Mouse (Mus musculus) large intestine, adult 2 months (tissue): ENCODE data around the gene Zfp423. TPM values are rescaled to one million over a fixed set of nuclear protein-coding genes. Genes with fewer than 3 reads are reported as not detected.

ENCODE experiments used
- DNase-seq: peaks from one replicate; pipeline ENCODE4 v3.0.0-alpha.2; 2012; ENCODE audit warnings: low read depth, low spot score
- WGBS: fragments of 180-500 bp; shearing (Covaris S2); methylation state at CpG from one replicate; pipeline ENCODE4 v1.1.7; 2018; 5-methylcytosine and 5-hydroxymethylcytosine counted together
- polyA plus RNA-seq: library from polyadenylated mRNA; depleted of rRNA; stranded (reverse); fragments of >200 nt; gene quantifications from 2 replicates; pipeline ENCODE4 v1.2.3, GENCODE M21; 2012

Zfp423 gene
- polyA plus RNA-seq, 1 experiment: 2.1 TPM

DNA sequence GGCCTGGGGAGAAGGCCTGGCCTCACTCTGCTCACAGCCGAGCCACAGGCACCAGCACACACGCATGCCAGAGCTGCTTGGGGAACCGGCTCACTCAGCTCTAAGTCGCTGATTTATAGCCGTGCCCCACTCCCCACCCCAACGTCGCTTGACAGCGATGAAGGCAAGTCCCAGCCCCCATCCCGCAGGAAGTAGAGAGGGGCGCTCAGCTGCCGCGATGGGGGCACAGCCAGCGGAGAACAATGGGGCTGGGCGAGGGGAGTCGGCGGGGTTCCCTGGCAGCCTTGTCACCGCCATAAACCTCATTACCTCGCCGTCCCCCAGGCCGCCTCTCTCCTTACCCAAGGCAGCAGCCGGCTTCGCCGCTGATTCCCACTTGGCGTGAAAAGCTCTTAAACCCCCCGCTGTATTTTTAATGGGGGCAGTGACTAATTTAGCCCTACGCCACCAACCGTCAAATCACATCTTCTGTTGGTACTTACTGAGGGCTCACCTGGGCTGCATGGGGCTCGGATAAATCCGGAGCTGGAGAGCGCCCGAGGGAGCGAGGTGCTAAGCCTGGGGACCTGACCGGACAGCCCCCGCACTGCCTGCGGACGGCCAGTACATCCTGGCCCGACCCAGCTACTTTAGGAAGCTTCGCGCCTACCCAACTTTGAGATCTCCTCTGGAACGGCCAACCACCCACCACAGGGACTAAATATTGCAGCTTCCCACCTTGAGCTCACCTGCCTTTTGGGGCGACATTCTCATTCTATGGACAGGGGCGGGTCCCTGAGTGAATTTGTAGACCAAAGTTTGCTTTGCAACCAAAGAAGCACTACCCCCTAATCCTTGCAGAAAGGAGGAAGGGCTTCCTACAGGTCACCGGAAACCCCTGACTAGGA, 299.1 kb downstream of the Zfp423 start:
- WGBS: 15% methylated on average over 43 of the region's 43 CpGs

DNA sequence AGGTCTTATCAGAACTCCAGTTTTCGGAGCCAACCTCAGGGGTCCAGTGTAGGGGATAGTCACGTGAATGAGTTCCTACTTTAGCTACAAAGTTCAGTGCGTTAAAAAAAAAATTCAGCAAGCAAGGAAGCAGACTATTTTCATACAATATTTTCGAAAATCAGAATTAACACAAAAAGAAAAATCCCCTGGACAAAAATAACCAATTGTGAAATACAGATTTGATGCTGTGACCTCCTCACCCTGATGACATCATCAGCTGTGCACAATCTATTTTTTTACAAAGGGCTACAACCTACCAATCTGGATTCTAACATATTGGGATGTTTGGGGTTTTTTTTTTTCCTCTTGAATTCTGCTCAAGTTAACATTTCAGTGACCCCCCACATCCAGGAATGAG, 301.9 kb downstream of the Zfp423 start:
- DNase-seq: no peak
- WGBS: 66% methylated on average over 4 of the region's 4 CpGs

More for the DNA sequence above, 299.1 kb downstream of the Zfp423 start:
- no peak for DNase-seq

DNA sequence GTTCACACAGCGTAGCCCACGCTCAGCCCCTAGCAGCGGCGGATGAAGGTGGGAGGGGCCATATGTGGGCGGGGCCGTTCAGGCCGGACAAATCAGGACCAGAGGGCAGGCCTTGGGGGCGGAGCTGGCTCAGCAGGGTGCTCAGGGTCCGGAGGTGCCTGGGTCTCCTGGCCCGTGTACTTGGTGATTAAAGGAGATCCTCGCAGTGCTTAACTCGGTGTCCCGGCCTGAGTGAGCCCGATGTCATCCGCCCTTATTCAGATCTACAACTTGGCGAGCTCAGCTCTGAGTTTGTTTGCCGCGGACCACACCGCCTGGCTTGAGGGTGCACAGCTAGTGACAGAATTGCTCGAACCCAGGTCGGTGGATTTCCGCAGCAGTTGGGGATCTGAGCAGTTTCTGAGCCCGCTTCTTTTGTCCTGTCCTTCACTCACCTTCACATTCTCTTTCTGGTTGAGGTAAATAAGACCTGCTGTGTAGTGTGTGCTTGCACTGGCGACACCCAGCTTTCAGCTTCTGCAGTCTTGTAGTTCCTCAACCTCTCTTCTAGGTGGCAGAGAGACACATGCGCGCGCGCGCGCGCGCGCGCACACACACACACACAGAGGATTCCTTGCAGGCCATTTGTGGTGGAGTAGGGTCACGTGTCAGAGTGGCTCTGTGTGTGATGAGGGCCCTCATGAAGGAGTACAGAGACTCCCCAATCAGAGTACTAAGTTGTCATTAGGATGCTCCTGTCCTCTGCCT, 302.7 kb downstream of the Zfp423 start:
- no peak for DNase-seq
- 7% methylated on average over 35 of the region's 35 CpGs for WGBS

DNA sequence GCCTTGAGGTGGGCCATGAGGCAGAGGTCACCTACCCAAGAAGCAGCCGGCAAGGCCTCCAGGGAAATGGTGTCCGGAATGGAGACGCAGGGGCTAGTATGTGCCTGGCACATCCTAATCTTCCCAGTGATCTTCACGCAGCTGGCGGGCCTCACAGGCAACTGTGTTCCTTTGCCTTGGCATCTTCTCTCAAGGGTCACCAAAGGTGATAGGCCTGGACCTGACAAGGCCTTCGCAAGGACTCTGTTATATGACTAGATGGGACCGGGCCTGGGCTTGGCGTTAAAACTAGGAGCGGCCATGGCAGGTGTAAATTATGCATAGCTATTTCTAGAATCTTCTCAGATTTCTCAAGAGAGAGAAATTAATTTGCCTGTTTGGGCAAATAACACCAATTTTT, 303.4 kb downstream of the Zfp423 start:
- WGBS: 81% methylated on average over 9 of the region's 9 CpGs

DNA sequence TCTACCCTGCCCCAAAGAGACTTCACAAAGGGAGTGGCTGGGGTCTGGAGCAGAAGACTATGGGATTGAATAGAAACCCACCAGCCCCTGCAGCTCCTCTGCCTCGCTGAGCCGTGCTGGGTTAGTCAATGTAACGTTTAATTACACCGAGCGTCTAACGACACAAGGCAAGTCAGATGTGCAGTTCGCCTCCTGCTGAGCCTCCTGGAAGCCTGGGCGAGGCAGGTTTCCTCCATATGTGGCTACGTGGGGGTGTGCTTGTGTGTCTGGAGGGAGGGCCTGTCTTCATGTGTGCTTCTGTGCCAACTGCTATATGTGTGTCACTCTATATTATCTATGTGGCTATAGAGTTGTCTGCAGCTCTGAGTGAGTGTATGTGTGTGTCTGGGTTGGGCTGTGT, 311.6 kb downstream of the Zfp423 start:
- no peak for DNase-seq
- whole genome bisulfite sequencing: 66% methylated on average over 9 of the region's 9 CpGs

More for the DNA sequence above, 303.4 kb downstream of the Zfp423 start:
- DNase-seq: no peak

DNA sequence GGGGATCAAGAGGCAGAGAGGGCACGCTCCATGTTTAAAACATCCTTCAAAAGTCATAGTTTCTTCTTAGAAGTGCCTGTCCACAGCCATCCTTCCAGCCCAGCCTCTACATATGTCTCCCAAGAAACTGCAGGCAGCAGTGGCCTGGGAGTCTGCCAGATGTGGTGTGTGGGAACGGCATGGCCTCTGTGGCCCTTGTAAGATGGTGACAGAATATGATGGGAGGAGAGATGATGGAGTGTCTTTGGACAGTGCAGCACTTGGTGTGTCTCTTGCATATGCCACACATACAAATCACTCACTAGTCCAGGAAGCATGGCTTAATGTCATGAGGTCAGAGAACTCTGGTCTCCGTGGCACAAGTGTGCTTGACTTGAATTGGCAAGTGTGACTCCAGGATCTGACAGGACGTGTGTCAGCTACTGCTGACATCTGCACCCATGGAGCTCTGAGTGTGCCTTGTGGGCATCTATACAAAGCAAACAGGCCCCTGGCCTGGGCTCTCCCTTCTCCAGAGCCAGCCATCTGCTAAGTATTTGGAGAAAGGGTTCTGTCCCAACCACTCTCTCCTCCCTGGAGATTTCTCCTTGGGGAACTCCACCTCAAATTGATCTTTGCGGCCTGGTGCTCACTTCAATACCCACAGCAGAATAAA, 313.4 kb downstream of the Zfp423 start:
- 72% methylated on average over 5 of the region's 5 CpGs for WGBS
- no peak for DNase-seq

DNA sequence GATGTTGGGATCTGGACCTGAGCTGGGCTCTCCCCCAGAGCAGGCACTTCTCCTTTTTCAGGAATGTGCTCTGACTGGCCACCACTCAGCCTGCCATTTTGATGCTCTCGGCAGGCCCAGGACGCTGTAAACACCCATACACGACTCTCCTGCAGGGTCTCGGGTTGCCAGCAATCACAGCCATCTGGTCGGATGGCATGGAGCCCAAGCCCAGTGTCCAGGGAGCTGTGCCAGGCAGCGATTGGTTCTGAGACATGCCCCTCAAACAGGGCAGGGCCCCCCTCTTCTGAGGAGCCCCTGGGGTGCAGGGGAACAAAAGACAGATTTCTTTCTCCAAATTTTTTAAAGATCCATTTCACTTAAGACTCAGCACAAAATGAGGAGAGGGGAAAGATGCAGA, 314.0 kb downstream of the Zfp423 start:
- 39% methylated on average over 6 of the region's 6 CpGs for WGBS
- DNase-seq: no peak

DNA sequence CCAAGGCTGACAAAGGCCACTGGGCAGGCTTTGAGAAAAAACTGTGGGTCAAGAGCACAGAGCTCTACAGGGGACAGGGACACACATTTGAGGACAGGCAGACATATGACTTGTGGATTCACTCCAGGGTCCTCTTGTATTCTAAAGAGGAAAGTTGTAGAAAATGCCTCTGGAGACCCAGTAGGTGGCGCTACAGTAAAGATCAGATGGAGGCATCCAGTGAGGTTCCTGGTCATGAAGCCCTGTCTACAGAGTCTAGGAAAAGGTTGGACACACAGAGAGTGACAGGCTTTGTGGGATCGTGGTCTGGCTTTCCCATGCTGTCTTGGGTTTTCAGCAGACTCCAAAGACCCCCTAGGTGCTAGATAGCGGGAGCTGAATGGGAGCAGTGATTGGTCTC, 318.5 kb downstream of the Zfp423 start:
- 49% methylated on average over 3 of the region's 3 CpGs for WGBS
- no peak for DNase-seq

DNA sequence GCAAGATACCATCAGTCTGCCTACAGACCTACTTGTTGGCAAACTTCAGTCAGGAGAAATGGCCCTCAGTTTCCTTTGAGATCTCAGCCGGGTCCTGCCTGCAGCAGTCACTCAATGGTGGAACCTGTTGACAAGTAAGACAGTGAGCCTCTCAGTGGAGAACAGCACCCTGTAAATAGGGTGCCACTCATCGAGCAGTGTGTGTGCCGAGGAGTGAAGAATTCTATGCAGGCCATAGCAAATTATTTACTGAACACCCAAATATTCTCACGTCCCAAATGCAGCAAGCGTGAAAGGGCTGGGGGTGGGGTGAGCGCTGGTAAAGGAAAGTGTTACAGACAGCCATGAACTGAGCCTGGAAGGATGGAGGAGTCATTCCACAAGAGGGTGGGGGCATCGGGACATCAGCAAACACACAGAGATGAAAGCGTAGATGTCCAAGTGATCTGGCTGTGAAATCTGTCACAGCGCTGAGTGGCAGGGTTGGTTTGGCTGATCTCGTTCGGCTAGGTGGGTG, 323.1 kb downstream of the Zfp423 start:
- DNase-seq: no peak
- WGBS: 60% methylated on average over 11 of the region's 11 CpGs

DNA sequence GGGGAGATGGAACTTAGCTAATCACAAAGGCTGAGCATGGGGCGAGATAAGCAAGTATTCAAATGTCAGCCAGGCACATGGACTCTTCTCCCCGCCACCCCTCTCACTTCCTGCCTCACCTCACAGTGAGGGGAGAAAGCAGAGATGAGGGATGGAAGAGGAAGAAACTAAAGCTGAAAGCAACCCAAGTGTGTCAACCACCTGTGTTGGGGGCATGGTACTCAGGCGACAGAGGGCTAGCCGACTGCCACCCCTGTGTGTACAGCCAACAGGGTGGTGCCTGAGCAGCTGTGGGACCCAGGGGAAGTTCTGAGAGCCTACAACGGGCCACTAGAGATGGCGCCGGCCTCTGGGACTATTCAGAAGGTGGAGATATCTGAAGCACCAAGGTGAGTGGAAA, 327.6 kb downstream of the Zfp423 start:
- DNase-seq: no peak
- WGBS: 81% methylated on average over 7 of the region's 7 CpGs

DNA sequence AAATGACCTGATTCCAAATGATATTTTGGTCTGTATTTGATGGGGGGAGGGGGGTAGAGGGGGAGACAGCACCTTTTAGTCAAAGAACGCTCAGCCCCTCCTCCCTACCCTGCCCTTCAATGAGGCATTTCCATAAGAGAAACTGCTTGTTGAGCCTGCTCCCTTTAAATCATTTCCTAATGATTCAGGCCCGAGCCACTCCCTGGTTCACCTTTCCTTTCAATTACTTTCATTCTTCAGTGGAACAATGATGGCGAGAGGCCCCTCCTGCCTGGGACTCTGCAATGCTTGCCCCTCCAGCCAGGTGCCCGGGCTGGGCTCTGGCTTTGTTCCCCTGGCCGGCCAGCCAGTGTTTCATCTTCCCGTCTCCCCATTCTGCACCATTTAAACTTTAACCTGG, 329.7 kb downstream of the Zfp423 start:
- WGBS: 18% methylated on average over 6 of the region's 6 CpGs
- no peak for DNase-seq

DNA sequence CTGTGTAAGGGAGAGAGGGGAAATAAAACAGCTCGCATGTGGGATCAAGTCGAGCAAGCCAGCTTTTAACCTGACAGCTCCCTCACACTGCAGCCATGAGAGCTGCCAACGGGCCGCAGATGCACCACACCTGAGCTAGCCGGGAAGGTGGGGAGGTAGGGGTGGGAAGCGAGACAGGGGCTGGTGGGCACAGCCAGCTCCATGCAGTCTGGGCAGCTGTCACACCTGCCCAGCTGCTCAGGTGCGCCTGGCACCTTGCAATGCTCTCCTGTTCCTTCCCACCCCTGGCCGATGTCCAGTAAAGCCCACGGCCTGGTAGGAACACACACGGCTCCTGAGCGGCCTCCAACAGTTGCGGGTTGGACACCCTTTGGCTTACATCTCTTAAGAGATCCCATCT, 338.2 kb downstream of the Zfp423 start:
- WGBS: 79% methylated on average over 12 of the region's 12 CpGs

DNA sequence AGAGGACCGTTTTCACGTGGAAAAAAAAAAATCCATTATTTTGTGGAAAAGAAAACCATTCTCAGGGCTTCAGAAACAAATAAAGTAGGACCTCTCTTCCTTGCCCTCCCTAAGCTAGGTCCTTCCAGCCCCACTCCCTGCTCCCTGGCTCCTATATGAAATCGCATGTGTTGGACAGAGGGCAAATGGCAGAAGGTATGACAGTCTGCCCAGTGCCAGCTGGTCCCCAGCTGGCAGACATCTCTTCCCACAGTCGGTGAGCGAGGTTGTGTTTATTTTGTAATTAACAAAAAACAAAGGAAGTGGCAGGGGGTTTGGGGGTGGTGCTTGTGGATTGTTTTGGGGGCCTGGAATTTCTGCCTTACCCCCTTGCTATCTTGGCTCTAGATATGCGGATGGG, 339.2 kb downstream of the Zfp423 start:
- DNase-seq: no peak
- WGBS: 66% methylated on average over 6 of the region's 6 CpGs

More for the DNA sequence above, 338.2 kb downstream of the Zfp423 start:
- DNase-seq: no peak

DNA sequence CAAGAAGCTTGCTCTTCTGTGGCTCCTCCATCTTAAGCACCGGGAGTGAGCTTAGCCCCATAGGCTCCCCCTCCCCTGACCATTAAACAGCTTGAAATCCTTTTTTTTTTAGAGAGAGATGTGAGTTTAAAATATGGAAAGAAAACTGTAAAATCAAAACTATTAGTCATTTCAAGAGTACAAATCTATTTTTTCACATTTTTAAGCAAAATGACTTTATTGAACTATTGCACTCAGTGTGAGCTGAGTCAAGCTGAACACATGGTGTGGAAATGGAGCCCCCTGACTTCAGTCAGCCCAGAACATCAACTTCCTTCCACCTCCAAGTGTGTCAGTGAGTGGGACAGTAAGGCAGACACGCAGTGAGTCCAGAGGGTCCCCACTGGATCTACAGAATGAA, 339.9 kb downstream of the Zfp423 start:
- no peak for DNase-seq
- 61% methylated on average over 2 of the region's 2 CpGs for WGBS

DNA sequence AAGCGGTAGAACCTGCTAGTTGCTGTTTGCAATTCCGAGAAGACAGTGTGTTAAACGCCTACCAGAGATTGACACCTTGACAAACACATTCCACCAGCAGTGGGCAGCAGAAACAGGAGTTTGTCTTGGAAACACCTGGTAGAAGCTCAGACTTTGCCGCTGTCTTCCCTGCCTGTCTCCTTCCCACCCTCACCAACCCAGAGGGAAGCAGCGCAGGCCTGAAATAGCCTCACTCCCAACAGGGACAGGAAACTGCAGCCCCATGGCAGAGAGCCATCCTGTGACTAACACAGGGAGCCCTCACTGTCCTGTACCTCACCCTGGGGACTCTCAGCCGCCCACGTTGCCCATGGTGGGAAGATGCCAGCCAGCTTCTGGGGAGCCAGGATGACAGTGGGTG, 340.3 kb downstream of the Zfp423 start:
- 27% methylated on average over 7 of the region's 7 CpGs for WGBS
- DNase-seq: no peak

DNA sequence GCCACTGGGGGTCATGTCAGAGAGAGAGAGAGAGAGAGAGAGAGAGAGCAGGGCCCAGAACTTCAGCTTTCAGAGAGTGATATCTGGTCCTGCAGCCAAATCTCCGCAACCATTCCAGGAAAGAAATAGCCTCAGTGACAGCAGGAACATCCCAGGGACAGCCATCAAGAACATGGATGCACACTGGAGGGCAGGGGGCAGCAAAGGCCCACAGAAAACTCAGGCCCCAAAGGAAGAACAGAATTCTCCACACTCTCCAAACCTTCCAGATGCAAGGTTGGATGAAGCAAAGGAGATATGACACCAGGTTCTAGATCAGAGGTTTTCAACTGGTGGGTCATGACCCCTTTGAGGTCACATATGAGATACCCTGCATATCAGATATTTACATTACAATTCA, 345.7 kb downstream of the Zfp423 start:
- DNase-seq: no peak
- WGBS: 82% methylated on average over 1 of the region's 1 CpGs
